Mouse (Mus musculus) forebrain, embryonic 15.5 days (tissue): Measurements from ENCODE around the gene Defb25. TPM values are rescaled to one million over a fixed set of nuclear protein-coding genes. Genes with fewer than 3 reads are reported as not detected.
"Not testable (repeated sequence)": the region's sequence is repeated elsewhere in the genome, so short reads cannot be mapped to it uniquely, and the experiment has no call there.

Source experiments
- ATAC-seq: fragments of 200-750 bp; cut with Nextera tagmentation; replicated peaks from 2 replicates; pipeline ENCODE4 v1.8.0; 2017; ENCODE audit warnings: mild to moderate bottlenecking, moderate TSS enrichment, moderate library complexity
- H3K27ac ChIP-seq: fragments of 300-500 bp; sonication (generic); replicated peaks from 2 replicates; pipeline ENCODE4 v1.5.1; 2015; ENCODE audit warnings: mild to moderate bottlenecking, inconsistent platforms
- H3K27me3 ChIP-seq: fragments of 300-500 bp; sonication (generic); 2 replicates; pipeline ENCODE4 v1.6.1; 2015; ENCODE audit warnings: inconsistent platforms
- H3K36me3 ChIP-seq: fragments of 300-500 bp; sonication (generic); 2 replicates; pipeline ENCODE4 v1.6.1; 2015; ENCODE audit warnings: mild to moderate bottlenecking, inconsistent platforms
- H3K4me1 ChIP-seq: fragments of 300-500 bp; sonication (generic); 2 replicates; pipeline ENCODE4 v1.6.1; 2015; ENCODE audit warnings: inconsistent platforms
- H3K4me2 ChIP-seq: fragments of 300-500 bp; sonication (generic); replicated peaks from 2 replicates; pipeline ENCODE4 v1.6.1; 2015; ENCODE audit warnings: mild to moderate bottlenecking, inconsistent platforms
- H3K4me3 ChIP-seq: fragments of 300-500 bp; sonication (generic); 2 replicates; pipeline ENCODE4 v1.5.1; 2015; ENCODE audit warnings: mild to moderate bottlenecking, inconsistent platforms
- H3K9ac ChIP-seq: fragments of 300-500 bp; sonication (generic); replicated peaks from 2 replicates; pipeline ENCODE4 v1.6.1; 2015; ENCODE audit warnings: mild to moderate bottlenecking, inconsistent platforms
- H3K9me3 ChIP-seq: fragments of 300-500 bp; sonication (generic); 2 replicates; pipeline ENCODE4 v1.6.1; 2016; ENCODE audit warnings: inconsistent platforms
- WGBS: fragments of 180-500 bp; shearing (Covaris S2); methylation state at CpG from one replicate; pipeline ENCODE4 v1.1.7; 2015; ENCODE audit warnings: mixed read lengths; 5-methylcytosine and 5-hydroxymethylcytosine counted together
- polyA plus RNA-seq: library from polyadenylated mRNA; unstranded; fragments of >200 nt; fragmentation: Nextera tagmentation; extraction: Ambion mirVana; gene quantifications from 2 replicates; pipeline ENCODE4 v1.2.1, GENCODE M21; 2015

Gene Defb25
- polyA plus RNA-seq, result not detected in 2 replicates

DNA sequence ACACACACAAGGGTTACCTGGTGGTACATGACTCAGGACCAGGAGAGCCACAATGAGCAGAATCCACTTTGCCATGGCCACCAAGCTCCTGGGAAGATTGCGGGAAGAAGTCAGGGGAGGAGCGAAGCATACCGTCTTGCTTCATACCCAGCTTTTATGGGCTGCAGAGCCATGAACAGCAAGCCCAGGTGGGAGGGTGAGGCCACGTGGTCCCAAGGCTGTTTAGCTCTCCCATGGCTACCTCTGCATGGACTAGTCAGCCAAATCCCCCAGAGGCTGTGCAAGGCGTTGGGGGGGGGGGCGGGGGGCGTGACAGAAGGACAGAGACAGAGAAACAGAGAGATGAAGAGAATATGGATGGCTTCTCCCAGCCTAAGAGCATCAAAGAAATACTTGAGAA is at the start of gene Defb25:
Gene Defb25, minus strand, starts transcription at position 101 of the 400 bp plus-strand sequence.
- H3K9ac ChIP-seq, result no peak within 1 kb of the TSS
- peaks cover 12% of the 10 kb centered on the region for H3K4me1 ChIP-seq
- WGBS, result 81% methylated on average over 7 of the region's 7 CpGs
- ATAC-seq, result no peak
- no peak within 1 kb of the TSS for H3K4me2 ChIP-seq
- H3K27me3 ChIP-seq, result peaks cover 26% of the 10 kb centered on the region
- no peaks in the 10 kb centered on the region for H3K9me3 ChIP-seq
- H3K36me3 ChIP-seq, result no peaks in the 10 kb centered on the region
- H3K27ac ChIP-seq, result no peak within 1 kb of the TSS
- no peak within 1 kb of the TSS for H3K4me3 ChIP-seq

DNA sequence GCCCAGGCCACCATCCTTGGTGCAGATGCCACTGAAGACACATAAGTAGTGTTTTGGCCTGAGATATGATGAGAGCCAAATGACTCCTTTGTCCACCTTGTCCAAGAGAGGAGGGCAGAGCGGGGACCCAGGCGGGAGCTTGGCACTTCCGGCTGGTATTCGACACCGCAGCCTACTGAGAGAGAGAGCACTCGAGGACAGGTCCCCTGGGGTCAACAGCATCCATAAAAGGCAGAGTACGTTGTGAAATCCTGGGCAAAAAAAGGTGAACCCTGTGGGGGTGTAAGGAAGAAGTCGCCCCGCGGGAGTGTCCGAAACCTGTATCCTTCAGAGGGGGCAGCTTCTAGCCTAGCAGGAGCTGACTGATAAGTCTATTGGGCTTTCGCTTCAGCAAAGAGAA is 49.3 kb upstream of the Defb25 start:
- peak overlapping the region; percentile 77 for H3K4me3 ChIP-seq
- H3K4me1 ChIP-seq, result peaks cover 49% of the 10 kb centered on the region
- no peak overlapping the region for H3K27ac ChIP-seq

GRCm38 (mm10) chr2:152671642-152671999 is 48.8 kb upstream of the Defb25 start:
- Histone ChIP-seq H3K36me3 (peaks cover 33% of the 10 kb centered on the region), H3K27ac (peak overlapping the region; percentile 96), H3K4me3 (peak overlapping the region; percentile 77), H3K27me3 (no peaks in the 10 kb centered on the region), H3K9ac (peak overlapping the region; percentile 83), H3K4me1 (peaks cover 49% of the 10 kb centered on the region), H3K9me3 (no peaks in the 10 kb centered on the region), H3K4me2 (peak overlapping the region; percentile 90)
- WGBS, result 29% methylated on average over 5 of the region's 5 CpGs
- peak; percentile 23 for ATAC-seq

More for the DNA sequence above, 49.3 kb upstream of the Defb25 start:
- Histone ChIP-seq H3K27me3 (no peaks in the 10 kb centered on the region), H3K9ac (peak overlapping the region; percentile 83), H3K36me3 (peaks cover 38% of the 10 kb centered on the region), H3K9me3 (no peaks in the 10 kb centered on the region), H3K4me2 (peak overlapping the region; percentile 90)
- ATAC-seq, result no peak
- 88% methylated on average over 12 of the region's 12 CpGs for WGBS

GRCm38 (mm10) chr2:152670983-152671641 is 48.3 kb upstream of the Defb25 start:
- H3K27me3 ChIP-seq, result no peaks in the 10 kb centered on the region
- peak overlapping the region; percentile 96 for H3K27ac ChIP-seq
- peak overlapping the region; percentile 83 for H3K9ac ChIP-seq
- H3K9me3 ChIP-seq, result no peaks in the 10 kb centered on the region
- ATAC-seq, result 0 out of 2 replicates have a peak, but pooled peaks have one; percentile 1
- peaks cover 49% of the 10 kb centered on the region for H3K4me1 ChIP-seq
- WGBS, result 56% methylated on average over 9 of the region's 9 CpGs
- H3K4me2 ChIP-seq, result peak overlapping the region; percentile 90
- peak overlapping the region; percentile 77 for H3K4me3 ChIP-seq
- H3K36me3 ChIP-seq, result peaks cover 28% of the 10 kb centered on the region

GRCm38 (mm10) chr2:152669639-152670484 is 47.0 kb upstream of the Defb25 start:
- H3K4me2 ChIP-seq, result peak overlapping the region; percentile 90
- no peaks in the 10 kb centered on the region for H3K9me3 ChIP-seq
- H3K27me3 ChIP-seq, result no peaks in the 10 kb centered on the region
- H3K9ac ChIP-seq, result peak overlapping the region; percentile 83
- ATAC-seq, result peak; percentile 74
- H3K36me3 ChIP-seq, result peaks cover 16% of the 10 kb centered on the region
- H3K27ac ChIP-seq, result peak overlapping the region; percentile 96
- H3K4me3 ChIP-seq, result peak overlapping the region; percentile 77
- H3K4me1 ChIP-seq, result peaks cover 42% of the 10 kb centered on the region
- under 1% methylated on average over 45 of the region's 46 CpGs for WGBS

DNA sequence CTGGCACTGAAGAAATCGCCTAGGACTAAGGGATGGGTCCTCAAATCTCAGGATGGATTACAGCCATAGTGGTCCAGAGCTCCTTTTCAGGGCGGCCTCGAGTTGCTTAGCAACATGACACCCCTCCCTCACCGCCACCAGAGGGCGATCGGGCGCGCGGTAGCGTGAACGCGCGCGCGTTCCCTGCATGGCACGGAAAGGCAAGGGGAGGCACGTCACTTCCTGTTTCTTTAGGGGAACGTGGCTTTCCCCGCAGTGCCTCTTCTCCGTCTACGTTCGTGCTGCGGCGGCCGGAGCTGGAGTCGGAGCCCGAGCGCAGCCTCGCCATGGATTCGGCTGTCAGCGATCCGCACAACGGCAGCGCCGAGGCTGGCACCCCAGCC is 46.4 kb upstream of the Defb25 start, which contains the start of gene H13:
Gene H13, plus strand, starts transcription at position 206 of the 383 bp plus-strand sequence.
- no peaks in the 10 kb centered on the region for H3K27me3 ChIP-seq
- H3K9me3 ChIP-seq, result no peaks in the 10 kb centered on the region
- peaks cover 11% of the 10 kb centered on the region for H3K36me3 ChIP-seq
- peaks cover 40% of the 10 kb centered on the region for H3K4me1 ChIP-seq
- H3K4me2 ChIP-seq, result peak within 1 kb of the TSS; percentile 90
- WGBS, result under 1% methylated on average over 35 of the region's 35 CpGs
- peak; percentile 82 for ATAC-seq
- H3K27ac ChIP-seq, result peak within 1 kb of the TSS; percentile 96
- peak within 1 kb of the TSS; percentile 77 for H3K4me3 ChIP-seq
- H3K9ac ChIP-seq, result peak within 1 kb of the TSS; percentile 83

DNA sequence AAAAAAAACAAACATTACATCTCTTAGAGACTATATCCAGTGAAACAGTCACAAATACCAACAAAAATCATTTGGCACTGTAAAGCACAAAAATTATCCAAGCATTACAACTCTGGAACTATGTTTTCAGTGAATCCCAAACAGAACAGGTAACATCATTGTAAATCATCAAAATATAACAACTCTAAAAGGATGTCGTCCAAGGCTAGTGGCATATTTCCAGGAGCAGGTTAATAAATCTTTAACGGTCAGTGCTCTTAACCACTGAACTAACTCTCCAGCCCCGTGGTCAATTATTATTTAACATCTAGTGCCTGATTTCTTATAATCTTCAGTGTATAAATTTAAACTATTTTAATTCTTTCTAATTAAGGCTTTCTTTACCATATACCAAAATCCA is 43.3 kb upstream of the Defb25 start:
- 81% methylated on average over 3 of the region's 3 CpGs for WGBS
- not testable (repeated sequence) for ATAC-seq

DNA sequence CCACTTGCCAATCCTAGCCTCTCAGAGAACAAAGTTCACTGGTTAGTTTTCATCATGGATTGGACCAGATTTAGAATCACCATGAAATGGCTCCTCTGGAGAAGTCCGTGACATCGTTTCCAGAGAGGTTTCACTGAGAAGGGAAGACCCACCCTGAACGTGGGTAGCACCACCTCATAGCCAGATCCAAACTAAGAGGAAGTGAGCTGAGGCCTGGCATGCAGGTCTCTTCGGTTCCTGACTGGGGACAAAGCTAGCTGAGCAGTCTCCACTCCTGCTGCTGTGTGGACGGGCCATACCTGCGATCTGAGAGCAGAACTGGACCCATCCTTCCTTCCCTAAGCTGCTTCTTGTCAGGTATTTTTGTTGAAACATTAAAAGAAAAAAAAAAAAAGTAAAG is 38.3 kb upstream of the Defb25 start:
- 85% methylated on average over 6 of the region's 6 CpGs for WGBS
- Histone ChIP-seq H3K9me3 (no peaks in the 10 kb centered on the region), H3K4me2 (no peak overlapping the region), H3K4me3 (no peak overlapping the region), H3K9ac (no peak overlapping the region), H3K27me3 (no peaks in the 10 kb centered on the region), H3K4me1 (no peaks in the 10 kb centered on the region), H3K36me3 (no peaks in the 10 kb centered on the region), H3K27ac (no peak overlapping the region)
- ATAC-seq, result no peak

More for the DNA sequence above, 43.3 kb upstream of the Defb25 start:
- H3K4me1 ChIP-seq, result peaks cover 11% of the 10 kb centered on the region
- H3K27ac ChIP-seq, H3K36me3 ChIP-seq, H3K4me3 ChIP-seq, H3K27me3 ChIP-seq, H3K4me2 ChIP-seq, H3K9me3 ChIP-seq, H3K9ac ChIP-seq: not testable (repeated sequence)

DNA sequence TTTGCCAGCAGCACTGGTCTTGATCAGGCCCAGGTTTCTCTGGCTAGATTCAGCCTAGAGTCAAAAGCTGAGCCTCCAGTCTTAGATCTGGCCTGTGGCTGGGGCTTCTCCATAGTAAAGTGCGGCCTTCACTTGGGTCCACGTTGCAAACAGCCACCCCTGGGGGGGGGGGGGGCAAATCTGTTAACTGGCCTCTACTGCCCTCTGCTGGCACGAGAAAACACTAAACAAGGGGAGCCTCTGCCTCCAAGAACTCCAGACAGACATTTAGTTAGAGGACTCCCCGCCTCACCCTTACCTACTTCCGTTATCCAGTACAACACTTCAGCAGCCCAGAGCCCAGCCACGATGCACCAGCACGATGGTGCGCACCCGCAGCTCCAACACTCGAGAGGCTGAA is 34.5 kb upstream of the Defb25 start:
- no peaks in the 10 kb centered on the region for H3K36me3 ChIP-seq
- no peak for ATAC-seq
- peaks cover 16% of the 10 kb centered on the region for H3K4me1 ChIP-seq
- H3K27me3 ChIP-seq, result no peaks in the 10 kb centered on the region
- H3K9ac ChIP-seq, result no peak overlapping the region
- H3K27ac ChIP-seq, result no peak overlapping the region
- no peak overlapping the region for H3K4me3 ChIP-seq
- no peaks in the 10 kb centered on the region for H3K9me3 ChIP-seq
- WGBS, result 64% methylated on average over 10 of the region's 10 CpGs
- no peak overlapping the region for H3K4me2 ChIP-seq

DNA sequence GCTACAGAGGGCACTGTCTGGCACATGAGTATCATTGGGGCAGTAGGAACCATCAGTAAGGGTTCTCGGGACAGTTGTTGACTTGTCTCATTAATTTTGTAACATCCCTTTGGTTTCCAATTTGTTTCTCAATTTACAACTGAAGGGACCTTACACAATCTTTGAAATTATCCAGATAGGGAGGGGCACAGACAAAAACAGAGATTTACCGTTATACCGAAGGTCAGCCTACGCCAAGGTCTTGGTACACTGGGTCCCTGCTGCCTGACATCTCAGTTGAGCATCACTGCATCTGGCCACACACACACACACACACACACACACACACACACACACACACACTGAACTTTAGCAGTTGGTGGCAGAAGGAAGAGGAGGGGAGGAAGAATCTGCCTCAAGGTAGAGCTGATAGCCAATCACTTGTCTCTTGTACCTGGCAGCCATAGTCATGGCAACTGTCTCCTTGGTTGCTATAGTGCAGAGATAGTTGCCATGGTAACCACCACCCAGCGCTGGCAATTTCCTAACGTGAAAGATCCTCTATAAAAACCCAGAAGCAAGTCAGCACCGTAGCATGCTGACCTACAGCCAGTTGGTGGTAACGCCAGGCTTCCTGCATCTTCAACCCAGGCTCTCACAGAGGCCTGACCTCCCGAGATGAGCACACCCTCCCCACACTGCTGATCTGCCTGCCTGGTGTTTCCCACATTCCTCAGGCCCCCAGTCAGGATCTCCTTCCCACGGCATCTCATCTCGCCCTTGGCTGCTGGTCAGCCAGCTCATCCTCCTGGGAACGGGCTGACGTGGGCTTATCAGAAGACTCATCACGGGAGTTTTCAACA is 31.2 kb upstream of the Defb25 start:
- no peaks in the 10 kb centered on the region for H3K27me3 ChIP-seq
- peak; percentile 92 for ATAC-seq
- no peaks in the 10 kb centered on the region for H3K9me3 ChIP-seq
- peak overlapping the region; percentile 91 for H3K27ac ChIP-seq
- WGBS, result 47% methylated on average over 14 of the region's 14 CpGs
- H3K4me2 ChIP-seq, result peak overlapping the region; percentile 34
- H3K4me1 ChIP-seq, result peaks cover 16% of the 10 kb centered on the region
- H3K36me3 ChIP-seq, result no peaks in the 10 kb centered on the region
- H3K4me3 ChIP-seq, result 0 out of 2 replicates have a peak overlapping the region, but pooled peaks have one; percentile 15
- 0 out of 2 replicates have a peak overlapping the region, but pooled peaks have one; percentile 13 for H3K9ac ChIP-seq

- peak overlapping the region; percentile 91; the same call in 1 of the 2 replicates for H3K27ac ChIP-seq
- 83% methylated on average over 10 of the region's 10 CpGs for WGBS
Observed at GRCm38 (mm10) chr2:152652901-152653620, 30.2 kb upstream of the Defb25 start.

More at GRCm38 (mm10) chr2:152652901-152653620, 30.2 kb upstream of the Defb25 start:
- no peak for ATAC-seq
- Histone ChIP-seq H3K4me3 (no peak overlapping the region), H3K9ac (no peak overlapping the region), H3K36me3 (no peaks in the 10 kb centered on the region), H3K4me1 (peaks cover 16% of the 10 kb centered on the region), H3K9me3 (no peaks in the 10 kb centered on the region), H3K27me3 (no peaks in the 10 kb centered on the region), H3K4me2 (no peak overlapping the region)
